Mouse (Mus musculus) hindbrain, embryonic 16.5 days (tissue): ENCODE measurements around the gene Cacna1s. TPM values are rescaled to one million over a fixed set of nuclear protein-coding genes. Genes with fewer than 3 reads are reported as not detected.
A peak's percentile ranks its signal among the peaks of the same experiment; 100 is the strongest.

Experiments
- ATAC-seq: fragments of 200-750 bp; cut with Nextera tagmentation; 2 replicates; pipeline ENCODE4 v1.8.0; 2017; ENCODE audit warnings: moderate TSS enrichment, moderate library complexity
- H3K27ac ChIP-seq: fragments of 300-500 bp; sonication (generic); 2 replicates; pipeline ENCODE4 v1.5.1; 2014; ENCODE audit warnings: low read depth, mild to moderate bottlenecking, control low read depth, low read length, moderate library complexity
- H3K27me3 ChIP-seq: fragments of 300-500 bp; sonication (generic); replicated peaks from 2 replicates; pipeline ENCODE4 v1.6.1; 2014; ENCODE audit warnings: low read length; ENCODE audit not compliant: control insufficient read depth, insufficient read depth
- H3K36me3 ChIP-seq: fragments of 300-500 bp; sonication (generic); 2 replicates; pipeline ENCODE4 v1.6.1; 2014; ENCODE audit warnings: mild to moderate bottlenecking, low read length, moderate library complexity, mixed read lengths; ENCODE audit not compliant: control insufficient read depth, insufficient read depth
- H3K4me1 ChIP-seq: fragments of 300-500 bp; sonication (generic); 2 replicates; pipeline ENCODE4 v1.6.1; 2014; ENCODE audit warnings: low read depth, low read length; ENCODE audit not compliant: control insufficient read depth, insufficient read depth
- H3K4me2 ChIP-seq: fragments of 300-500 bp; sonication (generic); 2 replicates; pipeline ENCODE4 v1.6.1; 2014; ENCODE audit warnings: mild to moderate bottlenecking, low read length, control low read depth, moderate library complexity
- H3K4me3 ChIP-seq: fragments of 300-500 bp; sonication (generic); 2 replicates; pipeline ENCODE4 v1.5.1; 2014; ENCODE audit warnings: mild to moderate bottlenecking, low read length, control low read depth, moderate library complexity
- H3K9ac ChIP-seq: fragments of 300-500 bp; sonication (generic); 2 replicates; pipeline ENCODE4 v1.6.1; 2014; ENCODE audit warnings: low read depth, mild to moderate bottlenecking, control low read depth, low read length, moderate library complexity
- H3K9me3 ChIP-seq: fragments of 300-500 bp; sonication (generic); 2 replicates; pipeline ENCODE4 v1.6.1; 2014; ENCODE audit warnings: mild to moderate bottlenecking, low read length, moderate library complexity; ENCODE audit not compliant: control insufficient read depth
- WGBS: fragments of 180-500 bp; shearing (Covaris S2); extraction: QIAGEN DNeasy Blood & Tissue Kit; methylation state at CpG from one replicate; pipeline ENCODE4 v1.1.7; 2014; 5-methylcytosine and 5-hydroxymethylcytosine counted together
- polyA plus RNA-seq: library from polyadenylated mRNA; unstranded; fragments of >200 nt; fragmentation: Nextera tagmentation; extraction: Ambion mirVana; gene quantifications from 2 replicates; pipeline ENCODE4 v1.2.1, GENCODE M21; 2015

Cacna1s gene
- polyA plus RNA-seq, 1 experiment from 2014 or later: 0.45 TPM

DNA sequence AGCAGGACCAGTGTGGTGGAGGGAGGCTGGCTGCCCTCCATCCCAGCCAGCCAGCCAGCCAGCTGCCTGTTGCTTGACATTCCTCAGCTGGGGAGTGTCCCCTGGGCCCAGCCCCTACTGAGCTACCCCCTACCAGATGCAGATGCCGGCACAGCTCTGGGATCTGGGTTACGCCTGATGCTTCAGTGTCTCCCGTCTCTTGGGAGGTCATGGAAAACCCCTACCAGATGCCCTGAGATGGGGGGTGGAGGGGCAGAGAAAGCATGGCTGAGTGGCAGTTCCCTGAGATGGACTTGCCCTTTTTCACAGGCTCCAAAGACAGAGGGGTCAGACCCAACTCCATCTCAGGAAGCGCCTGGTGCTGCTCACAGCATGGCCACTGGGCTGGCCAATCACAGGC is 84.0 kb downstream of the Cacna1s start:
- peaks cover 80% of the 10 kb centered on the region for H3K4me1 ChIP-seq
- H3K27me3 ChIP-seq: no peaks in the 10 kb centered on the region
- no peaks in the 10 kb centered on the region for H3K36me3 ChIP-seq
- H3K4me2 ChIP-seq: peak overlapping the region; percentile 36
- H3K4me3 ChIP-seq: no peak overlapping the region
- no peaks in the 10 kb centered on the region for H3K9me3 ChIP-seq
- WGBS: 34% methylated on average over 4 of the region's 4 CpGs
- no peak overlapping the region for H3K27ac ChIP-seq
- ATAC-seq: no peak
- H3K9ac ChIP-seq: peak overlapping the region; percentile 3; the same call in 1 of the 2 replicates

DNA sequence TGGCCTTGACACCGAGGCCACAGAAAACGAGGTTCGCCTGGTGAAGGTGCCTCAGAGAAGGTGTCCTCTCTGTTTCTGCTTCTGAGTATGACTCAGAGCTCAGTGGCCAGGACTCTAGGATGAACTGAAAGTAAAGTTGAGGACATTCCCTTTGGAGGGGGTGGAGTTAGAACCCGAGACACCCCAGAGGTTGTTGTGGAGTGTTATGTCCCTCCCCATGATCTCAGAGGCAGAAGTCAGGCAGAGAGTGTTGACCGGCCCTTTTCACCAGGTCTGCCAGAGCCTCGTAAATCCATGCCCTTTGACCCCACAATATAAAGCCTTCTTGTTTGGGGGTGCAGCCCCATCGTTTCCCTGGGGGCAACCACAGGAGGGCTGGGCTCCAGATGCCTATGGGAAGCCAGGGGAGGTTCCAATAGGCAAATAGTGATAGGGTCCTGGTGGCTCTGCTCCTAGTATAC is 84.6 kb downstream of the Cacna1s start:
- 28% methylated on average over 7 of the region's 7 CpGs for WGBS
- no peak overlapping the region for H3K4me3 ChIP-seq
- ATAC-seq: no peak

DNA sequence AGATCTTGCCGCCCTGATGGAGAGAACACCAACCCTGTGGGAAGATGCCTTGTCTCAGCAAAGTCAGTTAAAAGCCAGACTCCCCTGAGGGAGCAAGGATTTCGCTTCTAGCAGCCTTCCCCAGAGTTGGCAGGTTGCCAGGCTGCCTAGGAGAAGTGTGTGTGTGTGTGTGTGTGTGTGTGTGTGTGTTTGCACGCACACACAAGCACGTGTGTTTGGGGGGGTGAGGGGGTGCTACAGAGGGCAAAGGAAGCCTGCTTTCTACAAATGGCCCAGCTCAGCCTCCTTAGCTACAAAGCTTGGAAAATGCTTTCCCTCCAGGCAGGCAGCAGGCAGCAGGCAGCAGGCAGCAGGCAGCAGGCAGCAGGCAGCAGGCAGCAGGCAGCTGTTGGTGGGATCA is 85.0 kb downstream of the Cacna1s start:
- peak overlapping the region; percentile 39 for H3K9ac ChIP-seq
- 0% methylated on average over 4 of the region's 4 CpGs for WGBS

More for the DNA sequence above, 84.6 kb downstream of the Cacna1s start:
- Histone ChIP-seq H3K27ac (peak overlapping the region; percentile 64; the same call in 1 of the 2 replicates), H3K27me3 (no peaks in the 10 kb centered on the region), H3K36me3 (no peaks in the 10 kb centered on the region), H3K4me1 (peaks cover 85% of the 10 kb centered on the region), H3K9ac (0 out of 2 replicates have a peak overlapping the region, but pooled peaks have one; percentile 12), H3K4me2 (peak overlapping the region; percentile 36), H3K9me3 (no peaks in the 10 kb centered on the region)

DNA sequence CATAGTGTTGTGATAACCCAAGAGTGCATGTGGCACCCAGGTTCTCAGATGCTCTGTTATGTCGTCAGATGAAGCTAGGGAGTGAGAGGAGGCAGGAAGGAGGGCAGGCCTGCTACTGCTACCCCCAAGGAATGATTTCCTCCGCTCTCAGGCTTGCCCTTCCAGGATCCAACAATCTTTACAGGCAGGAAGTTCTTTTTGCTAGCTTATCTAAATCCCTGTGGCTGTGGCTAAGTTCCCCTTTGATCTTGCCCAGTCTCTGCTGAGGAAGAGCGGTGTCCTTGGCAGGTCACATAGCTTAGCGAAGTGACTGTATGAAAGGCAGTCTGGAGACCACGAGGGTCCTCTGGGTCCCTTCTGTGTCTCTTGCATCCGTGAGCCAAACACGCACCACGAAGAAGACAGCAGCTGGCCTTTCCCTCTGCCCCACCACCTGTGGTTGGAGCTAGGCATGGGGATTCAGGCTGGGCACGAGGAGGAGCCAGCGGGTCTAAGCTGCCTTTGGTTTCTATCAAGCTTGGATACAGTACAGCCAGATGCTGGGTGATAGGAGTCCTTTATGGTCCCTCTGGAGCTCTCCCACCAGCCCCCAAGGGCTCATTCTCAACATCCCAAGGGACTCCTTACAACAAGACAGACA is 85.8 kb downstream of the Cacna1s start:
- Histone ChIP-seq H3K4me1 (peaks cover 98% of the 10 kb centered on the region), H3K9ac (peak overlapping the region; percentile 39; the same call in 1 of the 2 replicates), H3K4me3 (no peak overlapping the region), H3K36me3 (no peaks in the 10 kb centered on the region), H3K27me3 (no peaks in the 10 kb centered on the region), H3K9me3 (no peaks in the 10 kb centered on the region), H3K4me2 (peak overlapping the region; percentile 36), H3K27ac (peak overlapping the region; percentile 68)
- no peak for ATAC-seq
- WGBS: 25% methylated on average over 10 of the region's 10 CpGs

More for the DNA sequence above, 85.0 kb downstream of the Cacna1s start:
- Histone ChIP-seq H3K27me3 (no peaks in the 10 kb centered on the region), H3K4me1 (peaks cover 90% of the 10 kb centered on the region), H3K36me3 (no peaks in the 10 kb centered on the region), H3K4me2 (peak overlapping the region; percentile 36), H3K9me3 (no peaks in the 10 kb centered on the region), H3K4me3 (no peak overlapping the region), H3K27ac (peak overlapping the region; percentile 68)
- no peak for ATAC-seq

DNA sequence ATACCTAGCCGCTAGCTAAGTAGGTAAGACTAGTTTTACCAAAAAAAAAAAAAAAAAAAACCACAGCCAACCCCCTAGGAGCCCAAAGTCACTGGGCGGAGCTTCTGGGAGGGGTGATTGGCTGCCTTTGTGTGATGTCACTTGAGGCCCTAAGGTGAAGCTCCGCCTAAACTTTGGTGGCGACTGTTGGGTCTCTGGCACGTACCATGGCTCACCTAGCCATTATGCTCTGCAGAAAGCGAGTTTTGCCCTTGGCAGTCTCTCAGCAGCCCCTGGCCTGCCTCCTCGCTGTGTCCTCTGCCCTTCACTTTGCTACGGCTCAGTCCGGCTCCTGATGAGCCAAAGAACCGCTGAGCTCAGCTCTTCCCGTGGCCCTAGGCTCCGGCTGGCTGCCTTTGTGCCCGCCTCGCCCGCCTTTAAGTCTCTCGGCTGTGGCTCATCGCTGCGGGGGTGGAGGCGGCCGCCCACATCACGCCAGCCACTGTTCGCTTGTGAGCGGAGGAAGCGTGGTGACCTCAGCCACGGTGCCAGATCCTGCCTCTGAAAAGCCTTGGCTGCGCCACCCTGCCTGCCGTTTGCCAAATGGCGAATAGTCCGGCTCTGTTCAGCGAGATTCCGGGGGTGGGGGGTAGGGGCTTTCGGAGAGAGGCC is 87.6 kb downstream of the Cacna1s start:
- H3K9ac ChIP-seq: peak overlapping the region; percentile 65

DNA sequence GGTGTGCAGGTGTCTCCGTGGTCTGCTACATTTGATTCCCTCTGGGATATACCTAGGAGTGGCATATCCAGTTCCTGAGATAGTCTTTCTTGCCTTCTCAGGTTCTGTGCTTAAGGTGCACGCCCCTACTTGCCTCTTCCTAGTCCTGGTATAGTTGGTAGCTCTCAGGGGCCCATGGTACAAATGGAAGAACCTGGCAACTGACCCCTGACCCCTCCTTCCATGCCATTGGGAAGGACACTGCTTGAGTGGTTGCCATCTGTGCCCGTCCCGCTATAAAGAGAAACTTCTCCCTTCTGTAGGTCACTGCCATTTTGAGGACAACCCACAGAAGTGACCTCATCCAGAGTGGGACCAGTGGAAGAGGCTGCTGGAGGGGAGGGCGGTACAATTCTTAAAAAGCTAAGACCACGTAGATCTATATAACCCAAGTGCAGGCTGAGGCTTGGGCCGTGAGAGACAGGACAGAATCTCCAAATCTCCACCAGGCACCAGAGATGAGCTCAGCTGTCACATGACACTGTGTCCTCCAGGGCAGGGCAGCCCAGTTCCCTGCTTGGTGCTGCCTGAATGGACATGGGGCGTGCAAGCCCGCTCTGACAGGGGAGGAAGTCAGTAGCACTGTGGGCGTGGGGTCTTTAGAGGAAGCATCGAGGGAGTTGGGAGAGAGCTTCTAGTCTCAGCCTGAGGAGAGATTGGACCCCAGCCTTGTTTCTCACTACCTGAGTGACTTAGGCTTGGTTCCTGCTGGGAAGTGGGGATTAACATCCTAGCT is 88.8 kb downstream of the Cacna1s start:
- WGBS: 77% methylated on average over 11 of the region's 11 CpGs
- no peak overlapping the region for H3K4me2 ChIP-seq
- ATAC-seq: no peak
- no peak overlapping the region for H3K4me3 ChIP-seq
- H3K27me3 ChIP-seq: no peaks in the 10 kb centered on the region
- H3K36me3 ChIP-seq: peaks cover 8% of the 10 kb centered on the region; the same call in 1 of the 2 replicates
- peak overlapping the region; percentile 59 for H3K27ac ChIP-seq
- H3K9me3 ChIP-seq: no peaks in the 10 kb centered on the region
- H3K4me1 ChIP-seq: peaks cover 77% of the 10 kb centered on the region
- no peak overlapping the region for H3K9ac ChIP-seq

More for the DNA sequence above, 87.6 kb downstream of the Cacna1s start:
- 2% methylated on average over 32 of the region's 32 CpGs for WGBS
- H3K4me1 ChIP-seq: peaks cover 89% of the 10 kb centered on the region
- H3K27ac ChIP-seq: peak overlapping the region; percentile 85
- peak; percentile 66 for ATAC-seq
- H3K36me3 ChIP-seq: peaks cover 2% of the 10 kb centered on the region; the same call in 1 of the 2 replicates
- H3K4me3 ChIP-seq: peak overlapping the region; percentile 44
- H3K27me3 ChIP-seq: no peaks in the 10 kb centered on the region
- H3K9me3 ChIP-seq: no peaks in the 10 kb centered on the region
- H3K4me2 ChIP-seq: peak overlapping the region; percentile 84

DNA sequence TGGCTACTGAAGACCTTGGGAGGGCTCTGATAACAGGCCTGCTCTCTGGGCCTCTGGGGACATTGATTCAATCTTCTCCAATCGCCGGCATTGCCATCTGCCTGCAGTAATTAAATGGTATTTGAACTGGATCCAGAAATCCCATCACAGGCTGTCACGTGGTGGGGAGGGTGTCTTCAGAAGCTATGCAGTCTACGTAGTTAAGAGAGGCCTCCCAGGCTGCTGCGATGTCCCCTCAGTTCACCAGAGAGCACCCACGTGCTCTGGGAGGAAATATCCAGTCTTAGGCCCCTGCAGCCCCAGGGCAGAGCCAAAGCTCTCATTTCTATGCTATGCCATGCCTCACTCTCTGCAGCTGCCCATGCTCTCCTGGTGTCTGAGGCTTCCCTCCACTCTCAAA is 89.8 kb downstream of the Cacna1s start:
- peak overlapping the region; percentile 15; the same call in 1 of the 2 replicates for H3K4me2 ChIP-seq
- no peak overlapping the region; the same call in 1 of the 2 replicates for H3K9ac ChIP-seq
- no peak overlapping the region for H3K4me3 ChIP-seq
- peaks cover 14% of the 10 kb centered on the region for H3K36me3 ChIP-seq
- peaks cover 67% of the 10 kb centered on the region for H3K4me1 ChIP-seq
- H3K9me3 ChIP-seq: no peaks in the 10 kb centered on the region
- WGBS: 13% methylated on average over 6 of the region's 6 CpGs
- peak overlapping the region; percentile 59 for H3K27ac ChIP-seq
- peak; percentile 38 for ATAC-seq
- H3K27me3 ChIP-seq: no peaks in the 10 kb centered on the region

DNA sequence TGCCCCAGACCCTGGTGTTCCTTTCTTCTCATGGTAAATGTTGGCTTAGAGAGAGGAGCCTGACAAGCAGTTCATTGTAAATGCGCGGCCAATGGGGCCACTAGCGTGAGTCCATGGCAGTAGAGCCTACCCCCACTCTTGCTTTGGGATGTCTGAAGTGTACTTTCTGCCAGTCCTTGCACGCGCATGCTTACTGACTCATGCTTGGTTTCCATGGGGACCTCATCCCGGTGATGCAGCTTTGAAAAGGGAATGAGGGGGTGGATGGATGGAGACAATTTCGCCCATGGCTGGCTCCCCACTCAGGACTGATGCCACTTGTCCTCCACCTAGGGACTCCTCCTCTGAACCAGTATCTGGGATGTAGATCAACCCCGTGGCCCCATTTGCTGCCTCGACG is 91.0 kb downstream of the Cacna1s start:
- Histone ChIP-seq H3K9me3 (no peaks in the 10 kb centered on the region), H3K27ac (no peak overlapping the region), H3K36me3 (peaks cover 24% of the 10 kb centered on the region), H3K4me1 (peaks cover 55% of the 10 kb centered on the region), H3K27me3 (no peaks in the 10 kb centered on the region), H3K9ac (no peak overlapping the region), H3K4me3 (no peak overlapping the region), H3K4me2 (no peak overlapping the region)
- 0 out of 2 replicates have a peak, but pooled peaks have one; percentile 17 for ATAC-seq
- WGBS: 53% methylated on average over 10 of the region's 10 CpGs
